ENCODE assay signal across 36 mouse cellular contexts in the genomic region with DNA sequence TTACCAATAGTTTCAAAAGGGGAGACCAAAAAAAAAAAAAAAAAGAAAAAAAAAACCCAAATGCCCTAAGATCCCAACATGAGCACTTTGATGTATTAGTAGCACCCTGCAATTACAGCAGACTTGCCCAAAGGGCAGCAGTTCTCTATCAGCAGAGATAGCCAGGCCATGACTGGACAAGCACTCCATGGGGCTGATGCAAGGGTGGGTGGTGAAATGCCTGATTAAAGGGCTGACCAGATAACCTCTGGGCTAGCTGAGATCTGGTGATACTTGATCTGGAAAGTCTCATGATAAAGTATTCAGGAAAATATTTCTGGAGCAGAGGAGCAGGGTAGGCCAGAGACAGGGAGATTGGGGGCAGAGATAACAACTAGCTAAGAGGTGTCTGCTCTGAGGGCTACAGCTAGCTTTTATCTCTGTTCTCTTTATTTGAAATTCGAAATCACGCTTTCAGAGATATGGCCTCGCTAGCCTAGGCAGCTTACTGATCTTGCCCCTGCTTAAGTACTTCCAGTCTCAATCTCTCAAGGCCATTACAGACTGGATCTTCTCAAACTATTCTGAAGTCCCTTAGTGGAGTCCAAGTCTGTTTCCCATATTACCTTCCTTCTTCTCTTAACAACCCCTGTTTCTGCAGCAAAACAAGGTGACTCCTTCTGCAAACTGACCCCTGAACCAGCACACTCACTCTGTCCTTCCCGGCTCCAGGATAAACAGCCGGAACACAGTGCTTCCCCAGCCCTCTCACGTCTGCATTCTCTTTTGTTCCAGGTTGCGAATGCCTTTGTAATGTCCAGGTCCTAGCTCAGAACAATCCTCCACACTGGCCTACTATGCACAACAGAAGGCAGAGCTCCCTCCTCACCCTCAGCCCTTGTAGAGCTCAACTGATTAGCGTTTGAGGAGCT. TPM values are rescaled to one million over a fixed set of nuclear protein-coding genes. Genes with fewer than 3 reads are reported as not detected.
DNase-seq lines count a peak whose midpoint lies in the region; ATAC-seq lines count a peak whose summit lies in the region.
"Had no signal": no experiment of that assay in that cellular context is flagged by ENCODE, and none has a peak within 500 bp of the region (broad histone marks: within the 10 kb centered on the region; RNA-seq: fewer than 3 reads in every experiment).

No protein-coding gene starts in this region.

- no peak overlapping the region for H3K9ac ChIP-seq in liver, embryonic 12.5 days
- no peak overlapping the region for H3K9ac ChIP-seq in liver, embryonic 11.5 days (ENCODE audit: low read depth, low read length)
- no peak overlapping the region for H3K9ac ChIP-seq in liver, embryonic 16.5 days (ENCODE audit: low read depth, low read length)
- H3K9ac ChIP-seq in forebrain, embryonic 13.5 days, result no peak overlapping the region
- H3K9ac ChIP-seq: embryonic facial prominence, embryonic 13.5 days; forebrain, embryonic 12.5 days; forebrain, postnatal 0 days; hindbrain, embryonic 12.5 days; hindbrain, embryonic 15.5 days had no signal

- no peak overlapping the region for H3K4me2 ChIP-seq in liver, embryonic 12.5 days
- H3K4me2 ChIP-seq in liver, embryonic 11.5 days, result no peak overlapping the region
- H3K4me2 ChIP-seq in liver, embryonic 16.5 days (ENCODE audit: low read depth, low read length), result no peak overlapping the region
- H3K4me2 ChIP-seq in forebrain, embryonic 13.5 days, result no peak overlapping the region
- H3K4me2 ChIP-seq: embryonic facial prominence, embryonic 13.5 days; forebrain, embryonic 12.5 days; heart, embryonic 11.5 days; hindbrain, embryonic 12.5 days; hindbrain, embryonic 15.5 days had no signal

- no peaks in the 10 kb centered on the region for H3K9me3 ChIP-seq in liver, embryonic 12.5 days (replicated peaks)
- no peaks in the 10 kb centered on the region for H3K9me3 ChIP-seq in liver, embryonic 11.5 days (ENCODE audit: control insufficient read depth, low read length)
- H3K9me3 ChIP-seq in liver, embryonic 16.5 days (replicated peaks; ENCODE audit: control insufficient read depth, low read length), result no peaks in the 10 kb centered on the region
- H3K9me3 ChIP-seq in forebrain, embryonic 13.5 days (replicated peaks), result no peaks in the 10 kb centered on the region
- H3K9me3 ChIP-seq: embryonic facial prominence, embryonic 10.5 days; embryonic facial prominence, embryonic 13.5 days; forebrain, embryonic 12.5 days; hindbrain, embryonic 12.5 days; hindbrain, embryonic 15.5 days had no signal

- peak; percentile 9 for DNase-seq in liver
- DNase-seq in liver, embryonic 11.5 days (ENCODE audit: low spot score), result no peak
- no peak for DNase-seq in kidney, postnatal 14 days
- DNase-seq: adrenal gland, adult 2 months; adrenal gland, postnatal 14 days; cerebellum, adult 11 months; cerebellum, adult 2 months; cerebellum, adult 9-11 months; cerebellum, postnatal 25 days; embryo, embryonic 11 days; forebrain, postnatal 0 days; gastrocnemius, adult 2 months; gastrocnemius, postnatal 14 days; heart, adult 11 months had no signal

- H3K27me3 ChIP-seq in liver, embryonic 12.5 days (replicated peaks), result no peaks in the 10 kb centered on the region
- H3K27me3 ChIP-seq in liver, embryonic 11.5 days (replicated peaks; ENCODE audit: control insufficient read depth, insufficient read depth, low read length), result no peaks in the 10 kb centered on the region
- no peaks in the 10 kb centered on the region for H3K27me3 ChIP-seq in liver, embryonic 16.5 days (ENCODE audit: control insufficient read depth, insufficient read depth, low read depth, low read length)
- no peaks in the 10 kb centered on the region for H3K27me3 ChIP-seq in forebrain, embryonic 13.5 days
- H3K27me3 ChIP-seq: embryonic facial prominence, embryonic 13.5 days; forebrain, embryonic 12.5 days; hindbrain, embryonic 12.5 days; hindbrain, embryonic 15.5 days had no signal

- ATAC-seq in liver, embryonic 12.5 days, result no peak
- 0 out of 2 replicates have a peak, but pooled peaks have one; percentile 7 for ATAC-seq in liver, embryonic 11.5 days (replicated peaks; ENCODE audit: low FRiP score)
- ATAC-seq in liver, embryonic 16.5 days (ENCODE audit: low read depth), result peak; percentile 77
- no peak for ATAC-seq in forebrain, embryonic 13.5 days
- ATAC-seq in megakaryocyte progenitor cell, adult 5-6 weeks (replicated peaks; ENCODE audit: poor library complexity), result no peak
- ATAC-seq: forebrain, postnatal 0 days; Patski had no signal

- H3K4me3 ChIP-seq in liver, embryonic 12.5 days, result no peak overlapping the region
- no peak overlapping the region for H3K4me3 ChIP-seq in liver, embryonic 11.5 days (ENCODE audit: low read depth, low read length)
- H3K4me3 ChIP-seq in liver, embryonic 16.5 days (ENCODE audit: low read depth, low read length), result no peak overlapping the region
- no peak overlapping the region for H3K4me3 ChIP-seq in forebrain, embryonic 13.5 days
- H3K4me3 ChIP-seq: embryonic facial prominence, embryonic 10.5 days; embryonic facial prominence, embryonic 13.5 days; erythroblast, embryonic 14.5 days; forebrain, embryonic 12.5 days; gastrocnemius, adult 2 months; hindbrain, embryonic 12.5 days; hindbrain, embryonic 15.5 days had no signal

- peaks cover 3% of the 10 kb centered on the region; the same call in 1 of the 2 replicates for H3K4me1 ChIP-seq in liver, embryonic 12.5 days
- no peaks in the 10 kb centered on the region for H3K4me1 ChIP-seq in liver, embryonic 11.5 days (replicated peaks; ENCODE audit: control insufficient read depth, insufficient read depth, low read length)
- no peaks in the 10 kb centered on the region; the same call in 1 of the 2 replicates for H3K4me1 ChIP-seq in liver, embryonic 16.5 days (ENCODE audit: control insufficient read depth, low read depth, low read length)
- no peaks in the 10 kb centered on the region for H3K4me1 ChIP-seq in forebrain, embryonic 13.5 days
- H3K4me1 ChIP-seq: embryonic facial prominence, embryonic 13.5 days; forebrain, embryonic 12.5 days; hindbrain, embryonic 12.5 days had no signal

- no peak overlapping the region for H3K27ac ChIP-seq in liver, embryonic 12.5 days
- no peak overlapping the region for H3K27ac ChIP-seq in liver, embryonic 11.5 days (ENCODE audit: low read depth, low read length)
- peak overlapping the region; percentile 64 for H3K27ac ChIP-seq in liver, embryonic 16.5 days (ENCODE audit: low read length)
- no peak overlapping the region for H3K27ac ChIP-seq in forebrain, embryonic 13.5 days
- H3K27ac ChIP-seq: embryonic facial prominence, embryonic 10.5 days; embryonic facial prominence, embryonic 13.5 days; forebrain, embryonic 12.5 days; gastrocnemius, adult 2 months; hindbrain, embryonic 12.5 days; hindbrain, embryonic 15.5 days had no signal

- 46% methylated on average over 8 of the region's 8 CpGs for WGBS in liver, embryonic 12.5 days (ENCODE audit: insufficient replicate concordance)
- 48% methylated on average over 8 of the region's 8 CpGs for WGBS in liver, embryonic 11.5 days
- 41% methylated on average over 8 of the region's 8 CpGs for WGBS in liver, embryonic 16.5 days (ENCODE audit: insufficient replicate concordance)
- WGBS in forebrain, embryonic 13.5 days, result 56% methylated on average over 8 of the region's 8 CpGs

- H3K36me3 ChIP-seq in liver, embryonic 12.5 days, result no peaks in the 10 kb centered on the region
- no peaks in the 10 kb centered on the region for H3K36me3 ChIP-seq in liver, embryonic 11.5 days (ENCODE audit: control insufficient read depth, insufficient read depth, low read length)
- no peaks in the 10 kb centered on the region for H3K36me3 ChIP-seq in liver, embryonic 16.5 days (ENCODE audit: control insufficient read depth, insufficient read depth)
- peaks cover 9% of the 10 kb centered on the region; the same call in 1 of the 2 replicates for H3K36me3 ChIP-seq in forebrain, embryonic 13.5 days (ENCODE audit: poor library complexity, severe bottlenecking)
- H3K36me3 ChIP-seq: embryonic facial prominence, embryonic 10.5 days; embryonic facial prominence, embryonic 13.5 days; forebrain, embryonic 12.5 days; hindbrain, embryonic 12.5 days; hindbrain, embryonic 15.5 days had no signal

RNA-seq across cellular contexts. Expression of gene Nlgn3, which starts 27.3 kb away (rescaled TPM):
- 0.08 and 0.20 TPM in 2 replicates for polyA plus RNA-seq in liver, embryonic 12.5 days (2016; fragmentation: Nextera tagmentation; extraction: Ambion mirVana)
- polyA plus RNA-seq in liver, embryonic 11.5 days (2014; fragmentation: Nextera tagmentation; extraction: Ambion mirVana), result 0.51 and 0.59 TPM in 2 replicates
- polyA plus RNA-seq in liver, embryonic 16.5 days (2015; fragmentation: Nextera tagmentation; extraction: Ambion mirVana), result 0.06 and 0.11 TPM in 2 replicates
- polyA plus RNA-seq in forebrain, embryonic 13.5 days (2015; fragmentation: Nextera tagmentation; extraction: Ambion mirVana), result 33.8 and 43.0 TPM in 2 replicates
- not detected in 2 replicates for total RNA-seq in megakaryocyte progenitor cell, adult 5-6 weeks (2015)
- 0.24 TPM in 1 of 2 replicates, not detected in the other for total RNA-seq in megakaryocyte progenitor cell, adult 5-6 weeks (2017)
- total RNA-seq: hematopoietic stem cell, adult 5-6 weeks had no signal
- polyA plus RNA-seq: erythroblast, embryonic 14.5 days had no signal

RNA-seq across cellular contexts. Expression of gene Gjb1, which starts 49.9 kb away (rescaled TPM):
- 39.3 and 40.7 TPM in 2 replicates for polyA plus RNA-seq in liver, embryonic 12.5 days (2016; fragmentation: Nextera tagmentation; extraction: Ambion mirVana)
- polyA plus RNA-seq in liver, embryonic 11.5 days (2014; fragmentation: Nextera tagmentation; extraction: Ambion mirVana), result 33.6 and 34.5 TPM in 2 replicates
- 147 and 174 TPM in 2 replicates for polyA plus RNA-seq in liver, embryonic 16.5 days (2015; fragmentation: Nextera tagmentation; extraction: Ambion mirVana)
- polyA plus RNA-seq in forebrain, embryonic 13.5 days (2015; fragmentation: Nextera tagmentation; extraction: Ambion mirVana), result 0.23 and 0.25 TPM in 2 replicates
- not detected in 2 replicates for total RNA-seq in megakaryocyte progenitor cell, adult 5-6 weeks (2015)
- not detected in 2 replicates for total RNA-seq in megakaryocyte progenitor cell, adult 5-6 weeks (2017)
- total RNA-seq: heart, adult 8-10 months; heart, postnatal 25 days; hematopoietic stem cell, adult 5-6 weeks had no signal
- polyA plus RNA-seq: embryonic facial prominence, embryonic 10.5 days; embryonic facial prominence, embryonic 13.5 days; forebrain, embryonic 12.5 days; heart, embryonic 14.5 days; heart, postnatal 0 days had no signal

RNA-seq across cellular contexts. Expression of gene Med12, which starts 52.4 kb away (rescaled TPM):
- polyA plus RNA-seq in liver, embryonic 12.5 days (2016; fragmentation: Nextera tagmentation; extraction: Ambion mirVana), result 24.8 and 28.5 TPM in 2 replicates
- 36.5 and 41.1 TPM in 2 replicates for polyA plus RNA-seq in liver, embryonic 11.5 days (2014; fragmentation: Nextera tagmentation; extraction: Ambion mirVana)
- polyA plus RNA-seq in liver, embryonic 16.5 days (2015; fragmentation: Nextera tagmentation; extraction: Ambion mirVana), result 21.6 and 25.5 TPM in 2 replicates
- 31.3 and 31.7 TPM in 2 replicates for polyA plus RNA-seq in forebrain, embryonic 13.5 days (2015; fragmentation: Nextera tagmentation; extraction: Ambion mirVana)
- 54.0 and 64.0 TPM in 2 replicates for total RNA-seq in megakaryocyte progenitor cell, adult 5-6 weeks (2015)
- total RNA-seq in megakaryocyte progenitor cell, adult 5-6 weeks (2017), result 29.2 and 31.6 TPM in 2 replicates

RNA-seq across cellular contexts. Expression of gene Gm20489, which starts 57.4 kb away (rescaled TPM):
- not detected in 2 replicates for polyA plus RNA-seq in liver, embryonic 12.5 days (2016; fragmentation: Nextera tagmentation; extraction: Ambion mirVana)
- polyA plus RNA-seq in liver, embryonic 11.5 days (2014; fragmentation: Nextera tagmentation; extraction: Ambion mirVana), result not detected in 2 replicates
- polyA plus RNA-seq in liver, embryonic 16.5 days (2015; fragmentation: Nextera tagmentation; extraction: Ambion mirVana), result not detected in 2 replicates
- polyA plus RNA-seq in forebrain, embryonic 13.5 days (2015; fragmentation: Nextera tagmentation; extraction: Ambion mirVana), result not detected in 2 replicates
- total RNA-seq in megakaryocyte progenitor cell, adult 5-6 weeks (2015), result not detected in 2 replicates
- not detected in 2 replicates for total RNA-seq in megakaryocyte progenitor cell, adult 5-6 weeks (2017)
- total RNA-seq: adrenal gland, adult 2 months; adrenal gland, postnatal 14 days; adrenal gland, postnatal 4 days; ES-E14; forebrain, postnatal 0 days; gastrocnemius, adult 2 months; gastrocnemius, postnatal 14 days; gastrocnemius, postnatal 4 days; heart, adult 8-10 months; heart, postnatal 25 days; hematopoietic stem cell, adult 5-6 weeks had no signal
- polyA plus RNA-seq: adrenal gland, adult 2 months; cerebellum, adult 2 months; cortical plate, adult 2 months; embryonic facial prominence, embryonic 10.5 days; embryonic facial prominence, embryonic 13.5 days; erythroblast, embryonic 14.5 days; forebrain, embryonic 12.5 days; forebrain, postnatal 0 days; frontal cortex, adult 2 months; heart, embryonic 11.5 days; heart, embryonic 14.5 days; heart, postnatal 0 days; hindbrain, embryonic 12.5 days; hindbrain, embryonic 15.5 days; Patski had no signal

RNA-seq across cellular contexts. Expression of gene Il2rg, which starts 58.2 kb away (rescaled TPM):
- 11.9 and 12.2 TPM in 2 replicates for polyA plus RNA-seq in liver, embryonic 12.5 days (2016; fragmentation: Nextera tagmentation; extraction: Ambion mirVana)
- 16.9 and 19.8 TPM in 2 replicates for polyA plus RNA-seq in liver, embryonic 11.5 days (2014; fragmentation: Nextera tagmentation; extraction: Ambion mirVana)
- polyA plus RNA-seq in liver, embryonic 16.5 days (2015; fragmentation: Nextera tagmentation; extraction: Ambion mirVana), result 7.3 and 8.2 TPM in 2 replicates
- 2.3 and 2.4 TPM in 2 replicates for polyA plus RNA-seq in forebrain, embryonic 13.5 days (2015; fragmentation: Nextera tagmentation; extraction: Ambion mirVana)
- total RNA-seq in megakaryocyte progenitor cell, adult 5-6 weeks (2015), result 33.6 and 40.5 TPM in 2 replicates
- total RNA-seq in megakaryocyte progenitor cell, adult 5-6 weeks (2017), result 19.2 and 28.9 TPM in 2 replicates

Comparison
In these comparisons a context has a peak if more than half of its experiments do, and no peak if none do; other contexts are left out.
1. ATAC-seq: peak in liver, embryonic 11.5 days (single experiment) and liver, embryonic 16.5 days (single experiment); none in liver, embryonic 12.5 days (single experiment), forebrain, embryonic 13.5 days (single experiment) and megakaryocyte progenitor cell, adult 5-6 weeks (single experiment).
2. RNA of gene Nlgn3, which starts 27.3 kb away (polyA plus RNA-seq): 33.8 to 43.0 TPM in forebrain, embryonic 13.5 days; 0.51 to 0.59 TPM in liver, embryonic 11.5 days, 0.06 to 0.11 TPM in liver, embryonic 16.5 days and 0.08 to 0.20 TPM in liver, embryonic 12.5 days; every median in the first group is over 10 times any median in the second.
3. RNA of gene Gjb1, which starts 49.9 kb away (polyA plus RNA-seq): 147 to 174 TPM in liver, embryonic 16.5 days, 39.3 to 40.7 TPM in liver, embryonic 12.5 days and 33.6 to 34.5 TPM in liver, embryonic 11.5 days; 0.23 to 0.25 TPM in forebrain, embryonic 13.5 days; every median in the first group is over 10 times any median in the second.